Mouse (Mus musculus) gastrocnemius, postnatal 36 days (tissue): ENCODE results near the gene Rad54l2. TPM values are rescaled to one million over a fixed set of nuclear protein-coding genes. Genes with fewer than 3 reads are reported as not detected.
A peak's percentile ranks its signal among the peaks of the same experiment; 100 is the strongest.

Experiments
- DNase-seq, 2 experiments: peaks; one replicate each; pipeline ENCODE4 v3.0.0; 2022
- intact Hi-C: fragments of 180-260 bp; cut with DNase I; formaldehyde crosslinking; loops from one replicate; pipeline ENCODE4 v1.15.1; 2025
- total RNA-seq, 2 experiments: library from RNA; stranded (reverse); gene quantifications; 2 replicates each; pipeline ENCODE4 v1.2.3; 2021

Gene Rad54l2
- total RNA-seq, 2 experiments from 2014 or later = 5.5 to 5.7 TPM

DNA sequence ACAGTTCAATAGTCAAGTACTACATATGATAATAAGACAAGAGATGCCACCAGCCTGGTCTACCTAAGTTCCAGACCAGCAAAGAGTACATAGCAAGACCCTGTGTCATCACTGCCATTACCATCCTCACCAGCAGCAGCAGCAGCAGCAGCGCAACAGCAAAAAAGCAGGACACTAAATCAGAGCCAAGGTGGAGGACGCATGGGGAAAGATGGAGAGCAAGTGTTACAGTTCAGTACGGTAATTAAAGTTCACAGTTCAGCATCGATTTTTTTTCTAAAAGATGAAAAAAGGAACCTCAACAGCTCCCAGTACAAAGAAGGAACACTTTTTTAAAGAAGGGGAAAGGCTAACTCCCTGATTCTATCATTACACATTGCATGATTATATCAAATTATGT is 33.2 kb downstream of the Rad54l2 start:
- intact Hi-C loops = no loop called here
- DNase-seq = no peak

DNA sequence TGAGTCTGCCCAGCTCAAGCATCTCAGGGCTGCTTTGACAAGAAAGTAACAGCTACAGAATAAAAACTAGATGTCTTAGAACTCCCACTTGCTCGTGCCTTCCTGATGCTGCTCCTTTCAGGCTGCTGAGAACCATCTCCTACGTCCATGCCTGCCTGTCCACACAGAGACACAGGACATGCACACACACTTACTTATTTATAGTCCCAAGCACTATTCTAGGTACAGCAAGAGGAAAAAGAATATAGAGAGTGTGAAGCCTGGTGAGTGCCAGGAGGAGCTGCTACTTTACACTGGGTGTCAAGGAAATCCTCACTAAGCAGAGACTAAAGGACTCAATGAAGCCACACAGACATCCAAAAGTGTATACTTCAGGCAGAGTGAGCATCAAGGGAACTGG is 34.7 kb downstream of the Rad54l2 start:
- intact Hi-C loops = no loop called here
- no peak for DNase-seq

DNA sequence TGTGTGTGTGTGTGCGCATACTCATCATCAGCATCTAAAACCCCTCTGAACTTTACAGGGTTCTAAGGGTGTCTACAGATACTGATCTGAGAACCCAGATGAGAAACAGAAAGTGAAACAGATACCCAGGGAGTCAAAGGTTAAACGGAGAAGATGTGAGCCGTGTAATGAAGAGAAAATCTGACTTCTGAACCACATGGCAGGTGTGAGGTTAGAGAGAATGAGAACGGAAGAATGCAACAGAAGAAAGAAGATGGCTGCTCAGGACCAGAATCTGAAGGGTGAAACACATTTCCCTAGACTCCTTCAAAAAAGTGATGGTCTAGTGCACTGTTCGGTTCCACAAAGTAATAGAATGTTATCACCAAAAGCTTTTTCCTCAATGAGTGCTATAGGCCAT is 36.9 kb downstream of the Rad54l2 start:
- intact Hi-C loops = no loop called here
- DNase-seq = no peak

DNA sequence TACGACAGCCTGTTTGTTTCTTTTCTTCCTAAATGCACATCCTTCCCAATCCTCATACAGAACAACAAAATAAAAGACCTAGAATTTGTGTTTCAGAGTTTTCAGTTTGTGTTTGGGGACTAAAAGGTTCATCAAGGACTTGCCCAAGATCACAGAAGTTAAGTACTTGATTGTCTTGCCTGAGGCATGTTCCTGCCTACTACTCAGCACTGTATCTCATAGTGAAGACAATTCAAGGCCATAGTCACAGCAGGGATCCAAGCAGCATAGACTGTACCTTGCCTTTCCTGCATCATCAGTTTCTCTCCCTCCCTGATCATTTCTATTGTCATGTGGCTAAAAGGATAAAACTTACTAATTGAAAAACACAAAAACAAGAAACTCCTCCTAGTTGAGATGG is 49.0 kb downstream of the Rad54l2 start:
- no peak for DNase-seq
- intact Hi-C loops = no loop called here

DNA sequence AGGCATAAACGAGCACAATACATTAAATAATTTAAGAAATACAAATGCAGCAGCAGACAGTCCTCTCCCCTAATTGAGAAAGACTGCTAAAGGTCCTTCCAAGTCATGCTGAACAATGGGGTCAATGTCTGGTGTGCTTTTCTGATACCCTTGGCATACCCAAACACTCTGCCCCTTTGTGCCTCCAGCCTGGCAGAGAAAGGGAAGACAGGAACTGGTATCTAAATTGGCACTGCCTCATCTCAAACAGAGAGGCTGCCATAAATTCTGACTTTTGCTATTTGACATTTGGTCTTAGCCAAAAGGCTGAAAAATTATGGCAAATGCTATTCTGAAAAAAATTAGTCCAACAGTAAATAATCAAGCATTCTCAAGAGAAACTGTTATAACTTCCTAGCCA is 49.9 kb downstream of the Rad54l2 start:
- DNase-seq = no peak
- intact Hi-C loops = no loop called here

DNA sequence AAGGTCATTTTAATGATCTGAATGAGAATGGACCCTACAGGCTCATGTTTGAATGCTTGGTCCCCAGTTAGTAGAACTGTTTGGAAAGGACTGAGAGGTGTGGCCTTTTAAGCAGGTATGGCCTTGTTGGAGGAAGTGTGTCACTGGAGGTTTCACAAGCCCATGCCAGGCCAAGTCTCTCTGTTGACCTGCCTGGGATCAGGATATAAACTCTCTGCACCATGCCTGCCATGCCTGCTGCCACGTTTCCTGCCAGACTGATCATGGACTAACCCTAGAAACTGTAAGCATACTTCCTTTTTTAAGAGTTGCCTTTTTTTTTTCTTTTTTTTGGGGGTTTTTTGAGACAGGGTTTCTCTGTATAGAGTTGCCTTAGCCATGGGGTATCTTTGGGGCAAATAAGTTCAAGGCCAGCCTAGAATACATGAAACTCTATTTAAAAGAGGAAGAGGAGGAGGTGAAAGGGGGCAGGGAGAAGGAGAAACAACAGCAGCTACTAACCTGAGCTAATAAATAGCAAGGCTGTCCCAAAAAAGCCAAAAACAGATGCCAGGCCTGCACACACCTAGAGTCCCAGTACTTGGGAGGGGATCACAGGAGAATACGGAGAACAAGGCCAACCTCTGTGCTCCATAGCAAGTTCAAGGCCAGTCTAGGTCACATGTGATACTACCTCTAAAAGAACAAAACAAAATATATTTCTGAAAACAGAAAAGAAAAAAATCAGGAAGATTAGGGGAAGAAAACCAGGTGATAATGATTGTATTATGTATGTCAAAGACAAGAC is 50.6 kb downstream of the Rad54l2 start:
- intact Hi-C loops = no loop called here

DNA sequence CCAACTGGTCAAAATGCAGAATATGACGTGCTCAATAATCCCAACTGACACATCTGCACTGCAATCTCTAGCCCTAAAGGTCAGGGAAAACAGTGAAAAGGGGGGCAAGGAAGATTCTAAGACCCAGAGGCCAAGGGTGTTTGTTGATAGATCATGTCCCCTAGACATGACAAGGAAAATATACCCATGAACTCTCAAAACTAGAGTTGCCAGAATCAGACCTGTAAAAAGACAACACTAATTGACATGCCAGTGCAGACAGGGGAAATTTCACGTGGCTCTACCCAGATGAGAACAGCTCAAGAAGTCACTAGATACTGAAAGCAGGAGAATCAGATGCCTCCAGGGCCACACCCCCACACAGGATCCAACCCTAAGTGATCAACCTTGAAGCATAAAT is 55.3 kb downstream of the Rad54l2 start:
- no peak for DNase-seq
- intact Hi-C loops = no loop called here

More for the DNA sequence above, 50.6 kb downstream of the Rad54l2 start:
- no peak for DNase-seq

DNA sequence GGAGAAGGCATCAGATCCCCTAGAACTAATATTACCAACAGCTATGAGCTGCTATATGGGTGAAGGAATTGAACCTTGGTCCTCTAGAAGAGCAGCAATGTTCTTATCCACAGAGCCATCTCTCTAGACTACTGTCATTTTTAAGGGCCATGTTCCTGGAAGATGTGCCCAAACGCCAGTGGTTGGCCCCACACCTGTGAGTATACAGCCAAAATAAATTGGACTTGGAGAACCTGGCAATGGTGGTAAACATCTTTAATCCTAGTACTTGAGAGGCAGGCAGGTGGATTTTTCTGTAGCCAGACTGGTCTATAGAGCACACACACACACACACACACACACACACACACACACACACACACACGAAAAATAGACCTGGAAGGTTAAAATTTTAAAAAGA is 59.6 kb downstream of the Rad54l2 start:
- intact Hi-C loops = no loop called here
- no peak for DNase-seq

DNA sequence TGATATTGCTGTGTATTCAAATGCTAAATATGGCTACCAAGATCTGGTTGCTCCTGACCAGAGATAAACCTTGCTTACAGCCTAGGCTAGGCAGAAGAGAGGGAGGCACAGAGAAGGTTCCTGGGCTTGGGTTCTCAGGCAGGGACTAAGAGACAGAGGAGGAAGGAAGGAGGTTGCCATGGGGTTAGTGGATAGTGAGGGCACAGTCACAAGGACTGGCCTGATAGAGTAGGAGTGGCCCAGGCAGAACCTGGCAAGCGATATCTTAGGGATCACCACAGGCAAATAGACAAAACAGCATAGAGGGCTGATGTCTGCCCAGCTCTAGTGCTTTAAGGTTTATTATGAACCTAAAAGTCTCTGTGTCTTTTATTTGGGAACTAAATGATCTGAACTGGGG is 62.1 kb downstream of the Rad54l2 start:
- no peak for DNase-seq
- intact Hi-C loops = no loop called here

DNA sequence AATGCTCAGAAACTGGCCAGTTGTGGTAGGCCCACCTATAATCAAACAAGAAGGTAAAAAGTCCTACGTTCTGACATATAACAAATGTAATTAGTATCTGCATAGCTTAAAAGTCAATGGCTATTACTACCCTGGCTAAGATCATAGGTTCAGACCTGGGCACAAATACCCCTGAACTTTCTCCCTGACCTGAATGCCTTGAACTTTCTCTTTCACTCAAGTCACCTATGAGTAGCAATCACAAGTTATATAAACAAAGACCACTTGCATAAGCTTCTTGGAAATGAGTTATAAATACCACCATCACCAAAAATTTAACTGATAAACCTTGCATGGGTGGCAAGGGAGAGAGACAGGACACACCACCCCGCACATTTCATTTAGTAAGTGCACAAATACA is 63.6 kb downstream of the Rad54l2 start:
- intact Hi-C loops = no loop called here
- DNase-seq = no peak

DNA sequence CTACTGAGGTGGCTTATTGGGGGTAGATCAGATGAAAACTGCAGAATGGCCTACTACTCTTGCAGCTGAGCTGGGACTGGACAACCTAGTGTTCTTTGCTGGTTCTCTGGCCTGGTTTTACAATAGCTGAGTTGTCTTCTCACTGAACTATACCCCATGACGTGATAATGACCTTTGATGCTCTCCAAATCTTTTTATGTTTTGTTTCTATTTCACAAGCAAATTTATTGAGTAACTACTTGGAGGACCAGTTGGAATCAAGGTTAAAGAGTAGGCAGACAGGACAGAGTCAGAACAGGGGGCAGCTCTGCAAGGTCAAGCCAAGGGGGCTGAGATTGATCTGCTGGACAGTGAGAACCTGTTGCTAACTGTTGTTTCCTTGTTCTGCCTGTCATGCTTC is 64.1 kb downstream of the Rad54l2 start:
- DNase-seq = no peak
- intact Hi-C loops = no loop called here

DNA sequence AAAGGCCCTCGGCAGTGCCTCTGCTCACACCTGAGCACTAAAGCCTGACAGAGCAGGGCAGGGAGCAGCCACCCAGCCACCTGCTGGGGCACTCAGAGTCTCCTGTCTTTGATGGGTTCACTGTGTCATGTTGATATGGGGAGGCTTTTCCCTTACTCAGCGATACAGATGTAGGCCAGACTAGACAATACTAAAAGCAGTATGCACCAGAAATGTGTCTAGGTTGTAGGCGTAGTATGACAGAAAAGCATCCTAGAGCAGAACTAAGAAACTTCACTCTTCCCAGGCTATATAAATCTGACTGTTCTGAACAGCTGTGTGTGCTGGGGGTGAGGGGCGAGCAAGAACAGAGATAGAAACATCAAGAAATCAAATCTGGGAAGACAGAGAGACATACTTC is 72.3 kb downstream of the Rad54l2 start:
- intact Hi-C loops = no loop called here
- DNase-seq = no peak

DNA sequence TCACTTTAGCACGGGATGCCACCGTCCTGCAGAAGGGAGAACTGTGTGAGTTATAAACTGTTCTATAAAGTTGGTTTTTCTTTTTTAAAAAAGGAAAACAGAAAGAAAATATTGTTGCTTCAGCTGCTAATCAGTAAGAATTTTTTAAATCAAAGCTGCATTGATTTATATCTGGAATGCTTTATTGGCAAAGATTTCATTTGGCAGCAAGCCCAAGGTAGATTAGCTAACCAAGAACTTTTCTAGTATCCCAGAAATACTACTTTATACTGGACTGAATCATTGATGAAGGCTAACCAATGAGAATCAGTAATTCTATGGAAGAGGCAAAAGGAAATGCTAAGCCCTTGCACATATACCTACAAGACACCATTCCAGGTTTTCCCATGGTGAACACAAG is 72.8 kb downstream of the Rad54l2 start:
- DNase-seq = no peak

DNA sequence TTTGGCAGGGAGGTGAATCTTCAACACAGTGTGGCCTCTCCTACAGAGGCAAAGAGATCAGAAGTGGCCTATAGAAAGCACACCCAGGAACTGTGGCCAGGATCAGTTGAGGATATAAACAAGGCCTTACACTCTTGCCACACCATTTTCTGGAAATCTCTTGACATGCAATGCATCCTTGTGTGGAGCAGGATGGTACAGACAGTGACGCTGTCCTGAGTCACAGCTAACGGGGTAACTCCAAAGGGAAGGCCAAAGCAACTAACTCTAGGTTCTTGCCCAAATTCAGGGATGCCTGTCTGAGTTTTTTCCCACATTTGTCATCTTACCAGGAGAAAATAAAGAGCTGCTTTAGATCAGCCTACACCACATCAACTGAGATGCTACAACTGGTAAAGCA is 76.5 kb downstream of the Rad54l2 start:
- DNase-seq = no peak
- intact Hi-C loops = no loop called here

More for the DNA sequence above, 72.8 kb downstream of the Rad54l2 start:
- intact Hi-C loops = no loop called here

DNA sequence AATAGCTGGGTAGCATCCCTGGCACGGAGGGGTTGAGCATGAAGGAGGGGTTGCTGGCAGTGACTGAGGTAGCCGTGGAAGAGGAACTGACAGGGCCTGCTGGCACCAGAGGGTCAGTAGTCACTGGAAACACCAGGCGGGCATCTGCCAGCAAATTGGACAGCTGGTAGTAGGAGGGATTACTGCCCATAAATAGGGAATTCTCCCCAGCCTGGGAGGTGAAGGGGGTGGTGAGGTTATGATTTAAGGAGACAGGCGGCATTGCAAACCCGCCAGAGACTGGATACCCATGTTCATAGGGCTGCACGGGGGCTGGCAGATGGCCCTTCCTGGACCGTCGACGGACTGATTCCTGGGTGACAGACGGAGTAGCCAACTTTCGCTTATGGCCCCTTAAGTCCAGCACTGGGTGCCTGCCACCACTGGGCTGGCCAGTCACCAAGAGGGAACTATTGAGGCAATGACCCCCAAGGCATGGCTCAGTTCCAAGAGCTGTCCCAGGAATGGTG is 96.0 kb downstream of the Rad54l2 start:
- intact Hi-C loops = no loop called here
- peak in 1 of 2 experiments; percentile 6 for DNase-seq

DNA sequence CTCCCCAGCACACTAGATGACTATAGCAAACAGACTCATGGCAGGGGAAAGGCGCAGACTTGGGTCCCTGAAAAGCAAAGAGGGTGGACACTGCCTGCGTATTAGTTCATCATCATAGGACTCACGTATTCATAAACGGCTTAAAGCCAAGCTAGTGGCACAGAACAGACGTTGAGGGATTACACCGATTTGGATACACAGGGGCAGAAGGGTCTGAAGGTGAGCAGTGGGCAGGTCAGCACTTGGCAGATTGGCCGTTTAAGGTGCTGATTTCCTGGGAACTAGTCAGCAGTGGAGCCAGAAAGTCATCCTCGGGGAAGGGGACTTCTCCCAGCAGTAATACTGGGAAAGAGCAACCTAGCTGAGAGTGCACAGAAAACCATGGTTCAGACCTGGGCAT is 100.2 kb downstream of the Rad54l2 start:
- intact Hi-C loops = no loop called here

DNA sequence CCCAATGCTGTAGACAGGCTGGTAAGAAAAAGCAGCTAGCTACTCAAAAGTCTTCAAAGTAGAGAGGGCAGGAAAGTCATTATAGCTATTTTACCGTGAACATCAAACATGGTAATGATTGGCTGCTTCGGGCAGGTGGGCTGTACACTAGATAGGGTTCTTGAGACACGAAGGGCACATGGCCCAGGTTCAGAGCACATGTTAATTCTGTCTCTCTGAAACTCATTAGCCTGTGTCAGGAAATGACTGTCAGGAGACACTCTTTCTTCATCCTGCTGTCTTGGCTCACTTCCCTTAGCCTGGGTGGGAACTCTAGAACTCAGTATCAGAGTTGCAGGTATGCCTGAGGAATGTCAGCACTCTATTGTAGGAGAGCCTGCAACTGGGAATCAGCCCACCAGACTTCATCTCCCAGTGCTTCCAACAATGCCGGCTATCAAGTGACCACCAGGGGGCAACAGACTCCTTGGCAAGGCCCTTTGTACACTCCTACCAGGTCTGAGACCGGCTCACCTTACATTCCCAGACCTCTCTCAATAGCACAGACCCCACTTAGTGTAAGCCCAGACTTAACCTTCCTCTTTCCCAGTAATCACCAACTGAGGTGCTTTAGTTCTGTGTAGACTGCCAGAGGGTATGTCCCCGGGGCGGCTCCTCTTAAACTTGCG is 101.9 kb downstream of the Rad54l2 start:
- DNase-seq = peak; percentile 53 to 70
- intact Hi-C loops = no loop called here

More for the DNA sequence above, 100.2 kb downstream of the Rad54l2 start:
- no peak for DNase-seq

DNA sequence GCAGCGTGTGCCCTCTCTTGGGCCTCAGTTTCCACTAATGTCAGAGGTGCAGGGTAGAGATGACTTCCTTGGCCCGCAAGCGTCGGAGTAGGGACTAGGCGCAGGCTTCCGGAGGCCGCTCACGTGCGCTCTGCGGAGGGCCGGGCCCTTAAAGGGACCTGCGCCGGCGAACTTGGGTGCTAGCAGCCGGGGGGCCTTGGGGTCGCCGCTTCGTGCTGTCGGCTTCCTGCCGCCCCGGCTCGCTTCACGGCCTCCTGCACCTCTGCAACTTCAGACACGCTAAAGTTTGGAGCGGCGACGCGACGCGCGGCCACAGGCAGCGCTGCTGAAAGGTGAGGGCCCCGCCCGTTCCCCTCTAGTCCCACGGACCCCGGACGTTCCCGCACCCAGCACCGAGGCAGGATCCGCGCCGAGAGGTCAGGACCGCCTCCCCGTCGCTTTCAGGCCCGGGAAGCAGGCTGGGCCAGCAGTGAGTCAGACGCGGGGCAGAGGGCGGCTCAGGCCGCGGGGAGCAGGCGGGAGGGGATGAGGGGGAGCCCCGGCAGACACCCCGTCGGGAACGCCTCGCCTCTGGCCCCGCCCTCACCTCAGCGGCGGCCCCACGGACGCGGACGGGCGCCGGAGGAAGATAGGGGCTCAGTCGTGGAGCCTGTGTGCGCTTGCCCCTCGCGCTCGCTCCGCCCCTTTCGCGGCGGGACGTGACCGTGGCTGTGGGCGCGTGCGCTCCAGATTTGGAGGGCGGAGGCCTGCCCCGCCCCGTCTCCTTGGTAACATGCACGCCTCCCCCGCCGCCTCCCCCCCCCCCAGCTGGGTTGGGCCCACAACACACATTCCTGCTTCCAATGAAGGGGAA is 103.5 kb downstream of the Rad54l2 start, which contains the start of gene Tex264:
Tex264 (minus strand) TSS at position 679 of the 853 bp plus-strand sequence.
- peak; percentile 77 to 82 for DNase-seq
- intact Hi-C loops = no loop called here

DNA sequence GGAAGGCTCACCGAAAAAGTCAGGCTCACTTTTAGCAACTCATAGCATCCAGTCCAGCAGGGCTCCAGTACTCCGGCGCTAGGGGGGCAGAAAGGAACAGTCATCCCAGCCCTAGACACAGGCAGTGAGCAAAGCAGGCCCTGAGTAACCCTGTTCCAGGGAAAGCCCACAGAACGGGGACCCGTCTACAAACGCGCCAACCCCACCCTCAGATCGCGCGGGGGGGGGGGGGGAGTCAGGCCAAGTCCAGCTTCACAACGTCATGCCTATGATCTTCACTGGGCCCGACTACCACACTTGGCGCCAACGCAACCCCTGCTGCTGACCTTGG is 104.1 kb downstream of the Rad54l2 start:
- intact Hi-C loops = no loop called here
- DNase-seq = no peak

DNA sequence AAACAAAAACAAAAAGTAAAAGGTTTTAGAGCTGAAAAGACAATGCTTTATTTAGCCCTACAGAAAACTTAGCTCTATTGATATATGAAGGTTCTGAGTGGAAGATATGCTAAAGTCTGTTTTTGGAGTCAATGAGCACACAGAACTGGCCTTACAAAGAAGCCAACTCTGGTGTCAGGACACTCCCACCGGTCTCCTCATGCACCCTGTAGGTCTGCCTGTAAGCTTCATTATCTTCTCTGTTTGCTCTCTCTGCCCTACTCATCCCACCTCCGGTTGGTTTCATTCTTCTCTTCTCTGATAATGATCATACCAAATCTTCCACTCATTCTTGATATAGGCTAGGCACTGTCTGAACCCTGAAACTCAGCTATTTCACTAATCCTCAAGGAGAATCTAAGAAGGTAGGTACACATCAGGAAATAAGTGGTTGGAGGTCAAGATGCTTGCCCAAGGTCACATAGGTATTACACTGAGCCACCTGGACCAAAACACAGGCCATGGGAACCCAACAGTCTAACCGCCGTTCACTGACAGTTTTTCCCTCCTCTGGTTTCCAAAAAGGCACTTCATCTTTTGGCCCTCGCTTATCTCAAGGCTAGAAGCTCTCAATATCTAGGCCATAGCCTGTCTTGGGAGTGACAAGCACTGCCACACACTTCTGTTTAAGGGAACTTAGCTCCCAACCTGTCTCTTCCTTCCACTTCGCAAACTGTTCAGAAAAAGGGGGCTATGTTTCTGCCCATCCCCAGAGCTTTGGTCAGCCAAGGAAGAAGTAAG is 104.7 kb downstream of the Rad54l2 start:
- intact Hi-C loops = no loop called here
- no peak for DNase-seq
